Mouse (Mus musculus): ENCODE results near the gene Diras2.

The Diras2 gene

GRCm38 (mm10) chr13:52531121-52531520 lies at the start of gene Diras2:
Gene Diras2 (minus strand): TSS chr13:52531279.
- DNase-seq = no peak

GRCm38 (mm10) chr13:52578776-52579175 lies 47.7 kb upstream of the Diras2 start:
- DNase-seq = no peak

DNA sequence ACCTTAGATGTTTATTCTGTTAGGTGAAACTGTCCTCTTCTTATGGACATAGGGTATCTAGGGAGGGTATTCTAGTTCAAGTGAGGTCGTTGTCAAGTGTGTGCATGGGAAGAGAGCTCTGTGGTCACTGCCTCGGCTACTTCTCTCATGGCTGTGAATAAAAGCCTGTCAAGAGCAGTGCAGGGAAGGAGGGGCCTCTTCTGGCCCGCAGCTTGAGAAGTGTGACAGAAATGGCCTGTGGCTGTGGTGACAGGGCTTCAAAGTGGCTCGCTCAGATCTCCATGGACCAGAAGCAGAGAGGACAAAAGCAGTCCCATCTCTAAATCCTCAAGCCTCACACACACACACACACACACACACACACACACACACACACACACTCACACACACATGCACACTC lies 46.9 kb upstream of the Diras2 start:
- no peak for DNase-seq

DNA sequence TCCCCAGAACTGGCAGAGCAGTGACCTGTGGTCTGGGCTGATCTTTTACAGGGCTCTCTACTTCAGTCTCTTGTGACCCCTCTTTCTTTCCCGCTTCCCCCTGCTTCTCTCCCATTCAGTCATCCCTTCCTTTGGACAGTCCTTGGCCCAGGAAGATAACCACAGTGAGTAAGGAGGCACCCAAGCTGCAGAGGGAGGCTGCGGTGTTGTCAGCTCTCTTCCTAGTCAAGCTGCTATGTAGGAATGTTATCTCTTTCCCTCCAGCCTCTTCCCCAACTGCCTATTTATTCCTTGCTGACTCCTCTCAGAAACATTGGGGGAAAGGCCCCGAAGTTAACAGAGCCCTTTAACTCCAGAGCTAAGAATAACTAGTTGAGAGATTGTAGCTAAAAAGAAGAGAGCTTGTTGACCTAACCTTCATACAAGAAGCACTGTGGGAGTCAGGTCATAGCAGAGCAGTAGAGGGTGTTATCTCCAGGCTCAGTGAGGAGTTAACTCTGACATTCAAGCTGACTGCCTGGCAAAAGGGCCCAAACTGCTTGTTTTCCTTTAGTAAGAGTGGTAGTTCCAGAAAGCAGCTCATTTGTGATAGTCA lies 46.3 kb upstream of the Diras2 start:
- no peak for DNase-seq

- no peak for DNase-seq
Observed at GRCm38 (mm10) chr13:52576841-52577240, 45.8 kb upstream of the Diras2 start.

- DNase-seq = no peak
Observed at GRCm38 (mm10) chr13:52576021-52576614, 45.0 kb upstream of the Diras2 start.

DNA sequence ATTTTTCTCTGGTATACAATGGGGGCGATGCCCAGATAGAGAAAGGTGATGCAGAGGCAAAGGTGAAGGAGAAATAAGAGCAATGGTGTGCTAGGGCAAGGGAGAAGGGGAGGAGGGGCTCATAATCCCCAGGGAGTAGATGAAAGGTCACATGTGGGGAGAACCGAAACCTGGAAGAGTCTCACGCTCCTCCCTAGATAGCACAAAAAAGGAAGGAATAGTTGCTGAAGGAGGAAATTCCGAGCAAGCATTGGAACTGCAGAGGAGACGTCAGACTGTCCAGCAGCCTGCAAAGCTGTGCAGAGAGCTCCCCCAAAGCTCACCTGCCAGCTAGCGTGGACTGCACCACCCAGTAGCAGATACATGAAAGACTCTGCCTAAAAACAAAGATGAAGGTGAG lies 44.4 kb upstream of the Diras2 start:
- no peak for DNase-seq

DNA sequence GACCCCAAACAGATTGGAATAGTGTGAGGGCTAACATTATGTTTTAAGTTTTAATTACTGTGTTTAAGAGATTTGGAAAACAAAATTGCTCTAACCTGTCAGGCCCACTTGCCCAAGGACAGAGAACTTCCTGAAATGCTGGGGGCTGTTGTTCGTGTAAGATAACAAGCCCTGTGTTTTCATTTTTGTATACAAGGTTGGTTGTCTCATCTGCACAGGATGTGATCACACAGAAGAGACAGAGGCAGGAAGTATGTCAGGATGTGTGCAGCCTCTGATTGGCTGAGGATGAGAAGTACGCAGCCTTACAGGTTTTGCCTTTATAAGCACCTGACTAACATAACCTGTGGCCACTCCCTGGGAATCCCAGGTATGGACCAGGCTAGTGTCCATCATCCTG lies 43.2 kb upstream of the Diras2 start:
- no peak for DNase-seq

GRCm38 (mm10) chr13:52572451-52573446 lies 41.7 kb upstream of the Diras2 start:
- DNase-seq = no peak

DNA sequence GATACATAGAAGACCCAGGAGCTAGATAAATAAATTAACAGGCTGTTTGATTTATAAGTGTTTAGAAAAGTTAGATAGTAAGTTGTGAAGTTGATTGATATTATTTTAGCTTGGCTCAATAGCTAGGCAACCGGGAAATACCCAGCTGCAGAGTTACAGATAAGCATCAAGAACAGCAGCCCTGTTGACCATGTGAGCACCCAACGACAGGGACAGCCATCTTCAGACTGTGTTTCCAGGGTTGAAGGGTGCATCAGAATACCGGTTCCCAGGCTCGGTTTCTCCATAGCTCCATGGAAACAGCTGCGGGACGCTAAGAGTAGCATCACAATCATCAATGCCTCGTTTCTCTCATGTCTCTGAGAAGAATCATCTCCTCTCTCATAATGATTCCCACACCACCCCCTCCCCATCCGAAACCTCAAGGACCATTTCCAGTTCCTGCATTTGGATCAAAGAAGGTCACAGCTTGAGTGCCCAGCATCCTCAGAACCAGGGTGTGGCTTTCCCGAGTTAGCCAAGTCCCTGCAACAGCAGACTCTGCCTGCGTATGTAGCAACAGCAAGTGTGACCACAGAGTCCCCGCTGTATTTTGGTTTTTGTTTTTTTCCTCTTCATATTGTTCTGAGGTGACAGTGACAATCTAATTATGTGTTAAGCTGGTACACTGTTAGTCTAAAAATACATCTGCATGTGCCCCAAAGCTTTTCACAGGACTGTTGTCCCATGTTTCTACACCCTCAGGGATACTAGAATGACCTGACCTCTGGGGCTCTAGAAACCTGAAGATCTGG lies 40.7 kb upstream of the Diras2 start:
- DNase-seq = no peak

DNA sequence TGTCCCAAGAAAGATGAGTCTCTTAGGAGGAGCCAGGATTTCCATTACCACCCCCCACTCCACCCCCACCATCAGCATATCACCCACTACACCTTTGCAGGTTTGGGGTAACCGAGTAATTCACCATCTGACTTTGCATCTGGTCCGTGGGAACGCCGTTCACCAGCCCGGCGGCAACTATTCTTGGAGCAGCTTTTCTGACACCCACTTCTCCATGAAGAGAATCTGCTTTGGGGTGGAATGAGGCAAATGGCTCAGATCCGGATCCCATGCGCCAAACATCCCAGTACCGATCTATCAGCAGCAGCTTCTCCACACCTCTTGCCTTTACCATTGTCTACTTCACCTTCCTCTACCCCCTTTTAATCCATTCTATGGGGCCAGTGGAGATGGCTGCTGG lies 39.2 kb upstream of the Diras2 start:
- no peak for DNase-seq

GRCm38 (mm10) chr13:52569194-52569769 lies 38.2 kb upstream of the Diras2 start:
- no peak for DNase-seq

DNA sequence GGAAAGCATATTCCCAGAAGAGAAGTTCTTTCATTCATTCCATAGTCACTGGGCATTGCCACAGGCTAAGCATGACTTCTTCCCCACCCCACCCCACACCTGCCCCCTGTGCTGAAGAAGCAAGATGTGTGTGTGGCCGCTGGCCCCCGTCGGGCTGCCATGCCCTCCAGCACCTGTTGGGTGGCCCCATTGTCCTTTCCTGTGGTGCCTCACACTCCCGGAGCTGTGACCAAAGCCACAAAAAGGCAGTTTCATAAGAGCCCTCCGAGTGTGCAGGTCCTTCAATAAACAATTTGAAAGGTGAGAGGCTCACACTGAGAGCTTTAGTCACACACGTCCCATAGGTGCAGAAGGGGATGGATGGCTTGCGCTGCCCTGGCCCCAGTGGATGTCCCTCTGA lies 35.7 kb upstream of the Diras2 start:
- DNase-seq = no peak

- DNase-seq = no peak
Observed at GRCm38 (mm10) chr13:52566188-52566760, 35.2 kb upstream of the Diras2 start.

DNA sequence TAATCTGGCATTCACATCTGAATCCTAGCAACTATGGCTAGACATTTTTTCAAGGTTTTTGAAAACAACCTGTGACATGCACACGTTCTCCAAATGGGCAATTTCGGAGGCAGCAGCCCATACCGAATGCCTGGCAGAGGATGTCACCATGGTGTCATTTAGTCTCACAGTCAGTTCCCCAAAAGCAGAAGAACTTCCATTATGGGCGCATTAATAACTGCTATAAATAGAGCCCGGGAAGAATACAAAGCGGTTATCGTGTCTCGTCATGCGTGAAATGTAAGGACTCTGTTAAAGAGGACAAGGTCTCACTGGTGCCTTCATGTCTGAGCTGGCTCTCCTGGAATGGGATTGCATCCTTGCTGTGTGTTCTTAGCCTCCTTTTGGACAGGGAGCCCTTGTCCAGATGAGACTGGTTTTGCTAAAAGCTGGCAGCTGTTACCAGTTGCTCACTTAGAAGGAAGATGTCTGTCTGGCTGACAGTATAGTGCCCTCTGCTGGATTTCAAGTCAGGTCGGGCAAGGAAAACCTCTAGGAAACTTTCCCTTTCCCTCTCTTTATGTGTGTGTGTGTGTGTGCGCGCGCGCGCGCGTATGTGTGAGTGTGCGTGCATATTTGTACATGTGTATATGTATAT lies 34.1 kb upstream of the Diras2 start:
- no peak for DNase-seq

DNA sequence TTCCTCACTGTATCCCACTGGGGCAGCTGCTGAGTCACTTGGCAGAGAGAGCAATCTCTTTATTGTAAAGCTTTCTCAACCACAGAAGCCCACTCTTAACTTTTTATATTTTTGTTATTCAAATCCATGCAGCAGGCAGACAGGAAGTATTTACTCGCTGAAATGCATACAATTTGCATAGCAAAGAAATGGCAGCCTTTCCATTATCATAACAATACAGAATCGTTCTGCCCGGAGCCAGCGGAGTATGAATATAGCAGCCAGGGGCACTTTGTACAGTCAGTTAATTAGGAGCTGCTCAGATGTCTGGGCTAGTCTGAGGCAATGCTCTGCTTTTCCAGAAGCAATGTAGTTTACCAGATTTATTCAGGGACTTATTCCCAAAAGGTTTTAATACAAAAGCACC lies 31.1 kb upstream of the Diras2 start:
- DNase-seq = no peak

DNA sequence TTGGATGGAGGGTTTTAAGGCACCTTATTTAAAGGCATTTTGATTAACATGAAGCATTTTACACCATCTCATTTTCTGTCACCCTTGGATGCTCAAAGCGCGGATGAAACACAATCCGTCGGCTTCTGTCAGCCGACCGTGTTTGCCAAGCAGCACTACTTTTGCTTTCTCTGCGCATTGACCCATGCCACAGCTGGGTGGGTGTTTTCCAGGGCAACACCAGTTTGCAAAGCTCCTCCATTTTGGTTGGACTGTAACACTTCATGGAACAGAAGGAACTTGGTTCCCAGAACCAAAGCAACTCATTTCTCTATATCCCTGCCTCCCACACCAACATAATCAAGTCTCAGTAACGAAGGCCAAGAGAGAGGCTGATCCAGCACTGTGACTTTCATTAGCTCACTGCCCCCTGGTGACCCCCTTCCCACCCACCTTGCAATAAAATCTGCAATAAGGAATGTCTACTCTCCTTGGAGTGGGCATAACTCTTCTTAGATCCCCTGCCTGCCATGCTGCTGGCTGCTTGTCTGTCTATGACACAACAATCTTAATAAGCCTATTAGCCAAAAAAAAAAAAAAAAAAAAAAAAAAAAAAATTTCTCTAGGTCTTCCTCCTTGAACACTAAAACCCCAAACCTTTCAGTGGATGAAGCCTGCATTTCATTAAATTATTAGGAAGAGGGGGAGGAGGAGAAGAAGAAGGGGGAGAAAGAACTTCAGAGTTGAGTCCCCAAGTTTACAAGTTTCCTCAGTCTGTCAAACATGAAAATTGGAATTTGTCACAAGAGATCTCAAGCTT lies 30.5 kb upstream of the Diras2 start:
- DNase-seq = no peak

GRCm38 (mm10) chr13:52557421-52557820 lies 26.3 kb upstream of the Diras2 start:
- DNase-seq = no peak

DNA sequence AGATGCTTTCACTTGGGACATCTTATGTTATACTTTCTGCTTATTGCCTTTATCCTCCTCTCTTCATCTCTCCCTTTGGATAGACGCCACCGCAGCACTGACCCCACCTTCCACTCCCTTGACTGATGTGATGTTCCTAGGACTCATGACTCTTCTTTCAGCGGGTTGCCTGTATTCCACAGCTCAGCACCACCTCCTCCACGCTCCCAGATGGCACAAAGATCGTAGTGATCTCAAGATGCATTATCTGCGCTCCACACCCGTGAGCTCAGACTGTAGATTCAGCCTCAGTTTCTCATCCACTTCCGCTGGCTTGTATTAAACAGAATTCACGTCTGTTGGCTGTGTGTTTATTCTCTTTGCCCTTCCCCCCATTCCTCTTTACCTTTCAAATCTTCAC lies 23.6 kb upstream of the Diras2 start:
- DNase-seq = no peak

DNA sequence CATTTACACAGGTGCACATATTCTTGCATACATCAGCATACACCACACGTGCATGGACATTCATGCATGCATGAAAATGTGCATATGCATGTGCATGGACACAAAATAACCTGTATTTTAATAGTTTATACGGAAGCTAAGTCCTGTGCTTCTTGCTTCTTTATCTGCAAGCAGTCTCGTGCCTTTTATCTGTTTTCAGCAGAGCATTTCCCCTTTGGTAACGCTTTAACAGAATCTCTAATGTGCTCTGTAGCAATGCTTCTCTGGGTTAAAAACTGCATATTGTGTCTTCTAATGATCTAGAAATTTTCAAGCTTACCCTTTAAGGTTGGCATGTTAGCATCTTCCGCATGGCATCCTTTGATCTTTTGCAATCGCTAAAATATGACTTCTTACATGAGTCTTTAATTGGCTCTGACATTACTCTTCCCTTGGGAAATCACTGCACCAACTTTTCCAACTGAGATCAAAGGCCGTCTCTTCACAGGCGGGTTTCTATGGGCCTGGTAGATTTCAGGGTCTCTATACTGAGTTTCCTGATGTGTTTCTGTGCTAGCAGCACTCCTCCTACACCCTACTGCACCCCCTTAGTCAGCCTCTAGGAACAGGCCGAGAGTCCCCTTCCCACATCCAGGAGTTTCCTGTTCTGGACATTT lies 21.9 kb upstream of the Diras2 start:
- DNase-seq = no peak
